Mouse (Mus musculus) mature B cell (primary cell): ENCODE data around the gene A430078G23Rik.
"Not testable (repeated sequence)": the region's sequence is repeated elsewhere in the genome, so short reads cannot be mapped to it uniquely, and the experiment has no call there.

Experiments
- in situ Hi-C: fragments of 300-500 bp; cut with MboI; formaldehyde crosslinking; loops from 2 replicates; pipeline ENCODE4 v1.14.3; 2019

A430078G23Rik gene

DNA sequence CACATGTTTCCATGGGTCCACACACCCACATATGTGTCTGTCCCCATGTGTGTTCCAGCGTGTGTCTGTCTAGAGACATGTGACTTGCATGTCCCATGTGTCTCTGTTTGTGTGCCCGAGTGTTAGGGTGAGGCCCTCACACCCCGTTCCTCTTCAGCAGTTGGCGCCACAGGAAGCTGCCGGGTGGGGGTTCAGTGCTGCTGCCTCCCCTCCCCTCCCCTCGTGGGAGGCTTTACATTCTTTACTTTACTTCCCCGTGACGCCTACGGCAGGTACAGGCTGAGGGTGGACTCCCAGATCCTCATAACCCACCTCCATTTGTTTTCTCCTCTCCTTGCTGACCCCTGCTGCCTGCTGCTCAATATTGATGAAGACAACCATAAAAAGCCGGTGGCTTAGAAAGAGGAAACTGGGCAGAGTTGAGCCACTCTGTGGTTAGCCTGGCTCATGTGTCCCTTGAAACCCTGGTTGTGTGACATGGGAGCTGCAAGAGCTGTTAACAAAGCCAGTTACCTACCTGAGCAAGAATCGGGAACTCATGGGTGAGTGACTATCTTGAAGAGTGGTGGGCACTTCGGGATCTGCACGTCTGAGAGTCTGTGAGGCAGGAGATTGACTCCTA is at the start of gene A430078G23Rik:
Gene A430078G23Rik, plus strand, starts transcription at position 227 of the 622 bp plus-strand sequence.
- in situ Hi-C loops: no loop called here

DNA sequence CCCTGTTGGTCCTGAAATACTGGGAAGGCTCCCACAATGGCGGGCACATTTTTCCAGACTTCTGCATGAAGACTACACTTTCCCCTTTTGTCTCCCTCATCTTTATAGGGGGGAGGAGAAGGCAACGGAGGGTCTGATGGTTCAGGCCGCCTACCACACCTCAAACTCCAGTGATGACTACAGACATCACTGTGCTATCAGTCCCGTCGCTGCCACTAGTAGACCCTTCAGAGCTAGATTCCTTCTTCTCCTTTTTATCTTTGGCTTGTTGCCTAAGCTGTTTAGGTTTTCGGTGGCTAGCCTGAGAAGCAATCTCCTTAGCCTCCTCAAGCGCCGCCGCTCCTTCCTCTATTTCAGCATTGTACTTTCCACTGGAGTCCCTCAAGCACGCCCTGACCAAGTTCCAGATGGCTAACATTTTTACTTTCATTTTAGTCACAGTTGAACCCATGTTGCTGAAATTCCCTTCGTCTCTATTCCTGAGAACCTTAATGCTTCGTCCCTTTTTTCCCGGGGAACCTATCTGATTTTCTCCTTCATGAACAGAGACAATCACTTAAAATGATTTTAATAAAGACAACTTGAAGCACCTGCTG is 44.9 kb upstream of the A430078G23Rik start:
- in situ Hi-C loops: not testable (repeated sequence)

DNA sequence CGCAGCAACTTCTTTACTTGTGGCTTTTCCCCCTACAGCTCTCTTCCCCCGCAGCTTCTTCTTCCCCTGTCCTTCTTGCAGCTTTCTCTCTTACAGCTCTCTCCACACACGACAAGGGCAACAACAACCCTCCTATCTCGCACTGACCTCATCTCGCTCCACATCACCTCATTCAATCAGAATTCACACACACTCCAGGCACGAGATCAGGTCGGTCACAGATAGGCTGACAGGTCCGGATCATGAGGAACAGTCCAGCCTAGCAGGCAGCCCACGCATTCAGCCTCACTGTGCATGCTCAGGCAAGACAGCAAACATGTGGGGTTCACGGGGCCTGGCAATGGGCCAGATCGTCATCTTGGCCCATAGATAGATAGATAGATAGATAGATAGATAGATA is 43.6 kb upstream of the A430078G23Rik start:
- in situ Hi-C loops: no loop called here

DNA sequence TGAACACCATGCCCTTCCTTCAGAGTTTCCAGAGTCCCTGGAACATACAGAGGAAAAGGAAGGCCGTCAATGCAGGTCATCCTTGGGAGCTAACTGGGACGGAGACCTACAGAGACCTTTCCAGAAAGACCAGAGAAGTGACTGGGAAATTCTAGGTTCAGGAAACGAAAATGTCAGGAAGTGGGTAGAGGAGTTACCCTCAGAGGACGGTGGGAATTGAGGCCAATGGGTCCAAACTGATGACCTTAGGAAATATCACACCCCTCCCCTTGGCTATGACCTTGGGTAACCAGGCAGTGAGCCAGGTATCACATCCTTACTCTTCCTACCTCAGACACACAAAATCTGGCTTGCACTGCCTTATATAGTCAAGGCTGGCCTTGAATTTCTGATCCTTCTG is 41.7 kb upstream of the A430078G23Rik start:
- in situ Hi-C loops: no loop called here

DNA sequence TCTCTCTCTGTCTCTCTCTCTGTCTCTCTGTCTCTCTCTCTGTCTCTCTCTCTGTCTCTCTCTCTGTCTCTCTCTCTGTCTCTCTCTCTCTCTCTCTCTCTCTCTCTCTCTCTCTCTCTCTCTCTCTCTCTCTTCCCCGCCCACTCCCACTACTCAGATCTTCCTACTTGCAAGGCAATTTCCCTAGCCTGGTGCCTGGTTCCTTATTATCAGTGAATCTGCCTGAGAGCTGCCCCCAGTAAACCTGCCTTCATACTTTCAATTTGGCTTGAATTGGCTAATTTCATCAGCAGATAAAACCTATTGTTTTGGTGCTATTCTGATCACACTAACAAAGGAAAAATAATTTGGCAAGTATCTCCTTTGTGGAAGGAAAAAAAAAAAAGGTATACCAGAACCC is 39.8 kb upstream of the A430078G23Rik start:
- in situ Hi-C loops: not testable (repeated sequence)

DNA sequence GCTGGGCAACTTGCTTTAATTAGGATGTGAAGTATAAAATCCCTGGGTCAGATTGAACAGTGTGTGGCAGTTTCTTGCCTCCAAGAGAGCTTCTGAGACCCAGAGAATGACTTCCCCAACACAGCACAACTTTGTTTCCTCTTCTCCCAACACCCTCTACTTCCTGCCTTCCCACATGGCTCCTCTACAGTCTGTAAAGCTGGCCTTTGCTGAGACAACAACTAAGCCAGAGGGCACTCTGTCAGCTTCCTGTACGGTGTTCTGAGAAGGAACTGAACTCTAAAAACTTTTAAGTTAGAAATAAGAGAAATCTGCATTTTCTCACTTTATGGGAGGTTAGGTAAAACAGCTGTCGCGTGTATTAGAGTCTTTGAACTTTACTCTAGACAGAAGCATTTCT is 39.4 kb upstream of the A430078G23Rik start:
- in situ Hi-C loops: no loop called here

DNA sequence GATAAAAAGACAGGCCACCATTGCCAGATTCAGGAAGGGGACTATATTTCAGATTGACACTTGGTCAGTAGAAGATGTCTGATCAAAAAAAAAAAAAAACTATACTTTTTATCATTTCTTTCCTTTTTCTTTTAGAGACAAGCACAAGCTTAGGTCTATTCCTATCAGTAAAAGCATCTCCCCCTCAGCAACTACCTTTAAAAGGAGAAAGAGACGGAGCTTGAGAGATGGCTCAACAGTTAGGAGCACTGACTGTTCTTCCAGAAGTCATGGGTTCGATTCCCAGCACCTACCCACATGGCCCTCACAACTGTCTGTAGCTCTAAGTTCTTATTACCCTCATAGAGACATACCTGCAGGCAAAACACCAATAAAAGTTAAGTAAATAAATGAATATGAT is 38.9 kb upstream of the A430078G23Rik start:
- in situ Hi-C loops: no loop called here

DNA sequence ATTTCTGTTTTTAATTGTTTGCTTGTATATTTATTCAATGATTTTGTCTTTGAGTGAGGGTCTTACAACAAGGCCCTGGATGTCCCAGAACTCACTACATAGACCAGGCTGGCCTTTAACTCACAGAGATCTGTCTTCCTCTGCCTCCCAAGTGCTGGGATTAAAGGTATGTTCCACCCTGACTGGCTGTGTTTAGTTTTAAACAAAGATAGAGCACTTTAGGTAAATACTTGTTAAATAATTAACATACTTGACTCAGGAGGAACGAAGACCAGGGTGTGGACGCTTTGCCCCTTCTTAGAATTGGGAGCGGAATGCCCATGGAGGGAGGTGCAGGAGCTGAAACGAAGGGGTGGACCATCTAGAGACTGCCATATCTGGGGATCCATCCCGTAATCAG is 36.6 kb upstream of the A430078G23Rik start:
- in situ Hi-C loops: no loop called here

DNA sequence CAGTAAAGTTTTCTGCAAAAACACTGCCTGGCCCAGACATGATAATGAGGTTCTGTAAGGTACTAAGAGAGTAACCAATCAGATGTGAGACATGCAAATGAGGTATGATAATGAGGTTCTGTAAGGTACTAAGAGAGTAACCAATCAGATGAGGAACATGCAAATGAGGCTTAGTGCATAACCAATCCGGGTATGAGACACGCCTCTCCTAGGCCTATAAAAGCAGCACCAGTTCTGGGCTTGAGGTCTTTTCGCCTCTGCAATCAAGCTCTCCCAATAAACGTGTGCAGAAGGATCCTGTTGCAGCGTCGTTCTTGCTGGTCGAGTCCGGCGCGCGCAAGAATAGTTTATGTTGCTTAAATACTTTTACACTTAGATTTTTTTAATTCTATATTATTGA is 33.9 kb upstream of the A430078G23Rik start:
- in situ Hi-C loops: not testable (repeated sequence)

DNA sequence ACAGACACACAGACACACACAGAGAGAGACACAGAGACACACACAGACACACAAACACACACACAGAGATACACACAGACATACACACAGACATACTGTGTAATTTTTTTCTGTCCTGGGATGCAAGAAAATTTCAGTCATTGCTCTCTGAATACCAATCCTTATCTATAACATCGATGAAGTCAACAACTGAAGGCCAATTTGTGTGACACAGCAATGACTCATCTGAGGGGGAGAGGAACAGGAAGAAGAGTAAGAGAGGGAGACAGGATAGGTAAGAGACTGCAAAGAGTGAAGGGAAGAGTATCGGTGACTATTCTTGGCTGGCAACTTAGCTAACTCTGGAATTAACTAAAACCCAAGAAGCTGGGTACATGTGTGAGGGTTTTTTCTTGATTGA is 29.0 kb upstream of the A430078G23Rik start:
- in situ Hi-C loops: no loop called here

DNA sequence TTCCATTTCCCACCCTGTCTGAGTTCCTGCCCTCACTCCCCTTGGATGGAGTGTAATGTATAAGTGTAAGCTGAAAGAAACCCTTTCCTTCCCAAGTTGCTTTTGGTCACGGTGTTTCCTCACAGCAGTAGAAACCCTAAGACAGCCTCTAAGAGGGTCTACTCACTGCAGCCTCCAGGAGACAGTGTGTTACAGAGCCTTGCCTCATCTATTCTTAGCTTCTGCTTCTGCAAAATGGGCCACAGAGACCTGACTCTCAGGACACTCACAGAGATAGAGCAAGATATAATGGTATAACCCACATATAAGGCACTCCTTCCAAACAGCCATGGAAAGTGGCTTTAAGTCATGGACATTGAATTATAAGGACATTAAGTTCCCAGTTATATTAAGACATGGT is 26.2 kb upstream of the A430078G23Rik start:
- in situ Hi-C loops: no loop called here

DNA sequence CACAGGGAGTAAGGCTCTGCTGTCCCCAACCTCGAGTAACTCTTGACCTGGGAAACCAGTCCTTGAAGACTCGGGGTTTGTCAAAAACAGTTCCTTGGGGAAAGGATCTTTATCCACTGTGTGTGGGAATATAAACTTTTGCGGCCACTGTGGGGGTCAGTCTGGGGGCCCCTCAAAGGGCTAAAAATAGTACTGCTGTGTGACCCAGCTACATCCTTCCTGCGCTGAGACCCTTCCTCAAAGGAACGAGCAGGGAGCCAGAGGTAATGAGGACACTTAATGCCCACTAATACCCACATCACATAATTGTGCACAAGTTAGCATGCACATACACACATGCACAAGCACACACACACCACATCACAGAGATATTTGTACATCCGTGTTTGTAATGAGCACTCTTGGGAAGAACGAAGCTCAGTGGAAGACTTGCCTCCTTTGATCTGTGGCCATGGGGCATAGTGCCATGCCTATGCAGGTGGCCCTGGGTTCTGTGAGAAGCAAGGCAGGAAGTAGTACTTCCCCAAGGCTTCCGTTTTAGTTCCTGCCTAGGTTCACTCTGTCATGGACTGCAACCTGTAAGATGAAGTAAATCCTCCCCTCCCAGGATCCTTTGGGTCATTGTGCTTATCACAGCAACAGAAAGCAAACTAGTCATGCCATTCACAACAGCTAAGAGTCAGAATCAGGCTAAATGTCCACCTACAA is 25.5 kb upstream of the A430078G23Rik start:
- in situ Hi-C loops: no loop called here

DNA sequence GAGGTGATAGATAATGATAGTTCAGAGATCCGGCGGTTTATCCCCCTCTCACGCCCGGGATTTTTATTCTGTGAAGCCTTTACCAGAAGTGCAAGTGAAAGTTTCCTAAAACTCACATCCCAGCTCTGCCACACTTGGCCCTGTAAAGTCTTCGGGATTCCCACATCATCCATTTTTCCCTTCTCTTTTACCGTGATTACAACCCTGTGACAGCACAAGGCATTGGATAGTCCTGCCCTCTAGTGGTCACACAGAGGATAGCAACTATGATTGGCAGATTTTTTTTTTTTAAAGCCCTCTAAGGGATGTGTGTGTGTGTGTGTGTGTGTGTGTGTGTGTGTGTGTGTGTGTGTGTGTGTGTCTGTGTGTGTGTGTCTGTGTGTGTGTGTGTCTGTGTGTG is 22.6 kb upstream of the A430078G23Rik start:
- in situ Hi-C loops: loop anchor here (10.0 kb wide), 1 partner anchor 146 kb away; no protein-coding TSS in a partner anchor

DNA sequence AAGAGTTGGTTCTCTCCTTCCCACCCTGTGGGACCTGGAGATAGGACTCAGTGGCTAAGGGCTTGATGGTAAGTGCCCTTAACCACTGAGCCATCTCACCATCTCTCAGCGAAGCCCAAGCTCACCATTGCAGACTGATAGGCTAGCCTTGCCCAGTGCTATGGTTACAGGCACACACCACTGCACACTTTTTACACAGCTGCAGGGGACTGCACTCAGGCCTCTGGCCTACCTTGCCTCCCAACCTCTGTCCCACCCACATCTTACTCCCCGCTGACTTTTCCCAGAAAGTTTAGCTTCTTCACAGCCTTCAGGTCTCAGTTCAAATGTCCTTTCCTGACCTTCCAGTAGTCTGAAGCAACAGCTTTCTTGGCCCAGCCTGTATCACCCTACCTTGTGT is 21.5 kb upstream of the A430078G23Rik start:
- in situ Hi-C loops: loop anchor here (10.0 kb wide), 1 partner anchor 147 kb away; no protein-coding TSS in a partner anchor

DNA sequence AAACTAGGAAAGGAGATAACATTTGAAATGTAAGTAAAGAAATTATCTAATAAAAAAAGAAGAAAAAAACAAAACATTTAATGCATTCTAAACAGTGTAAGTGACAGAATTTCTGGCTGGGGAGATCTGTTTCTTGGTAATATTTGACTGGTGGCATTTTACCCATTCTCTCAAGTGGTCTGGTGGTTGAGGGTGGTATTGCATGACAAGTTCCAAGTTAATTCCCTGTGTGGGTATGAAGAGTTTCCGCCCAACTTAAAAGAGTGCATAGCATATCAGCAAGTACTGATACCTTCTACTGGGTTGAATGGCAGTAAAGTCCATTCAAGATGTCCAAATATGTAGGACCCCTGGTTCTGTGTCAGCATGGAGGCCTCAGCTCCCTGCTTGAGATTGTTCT is 17.3 kb upstream of the A430078G23Rik start:
- in situ Hi-C loops: loop anchor here (10.0 kb wide), 1 partner anchor 151 kb away; no protein-coding TSS in a partner anchor

DNA sequence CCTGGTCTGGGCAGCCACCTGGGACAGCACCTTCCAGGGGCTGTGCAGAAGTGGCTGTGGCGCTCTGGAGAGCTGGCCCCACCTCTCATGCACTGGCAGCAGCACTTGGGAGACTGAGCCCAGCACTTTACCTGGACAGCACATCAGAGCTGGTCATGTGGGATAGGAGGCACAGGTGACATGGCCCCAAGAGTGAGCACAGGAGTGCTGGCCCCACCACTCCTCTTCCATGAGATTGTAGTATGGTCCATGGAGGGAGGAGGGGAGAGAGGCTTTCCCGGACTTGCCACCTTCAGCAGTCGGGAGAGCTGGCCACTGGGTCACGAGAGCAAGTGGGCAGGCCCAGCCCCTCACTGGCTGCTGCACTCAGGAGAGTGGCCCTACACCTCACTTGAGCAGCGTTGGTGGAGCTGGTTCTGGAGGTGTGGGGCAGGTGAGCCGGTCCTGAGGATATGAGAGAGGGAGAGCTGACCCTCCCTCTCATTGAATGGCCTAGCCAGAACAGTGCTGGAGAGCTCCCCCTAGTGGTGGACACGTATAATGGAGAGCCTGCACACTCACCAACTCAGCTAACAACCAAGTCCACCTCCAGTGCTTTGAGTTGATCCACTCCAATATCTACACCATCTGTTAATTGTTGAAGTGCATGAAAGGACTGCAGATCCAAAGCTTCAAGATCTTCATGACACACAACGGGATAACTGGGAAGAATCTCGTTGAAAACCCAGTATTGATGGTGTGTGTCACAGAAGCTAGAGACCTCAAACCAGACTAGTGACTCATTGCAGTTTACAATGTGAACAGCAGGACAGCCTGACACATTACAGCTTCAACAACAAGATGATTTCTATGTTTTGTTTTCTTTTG is 16.3 kb upstream of the A430078G23Rik start:
- in situ Hi-C loops: loop anchor here (10.0 kb wide), 1 partner anchor 152 kb away; no protein-coding TSS in a partner anchor

DNA sequence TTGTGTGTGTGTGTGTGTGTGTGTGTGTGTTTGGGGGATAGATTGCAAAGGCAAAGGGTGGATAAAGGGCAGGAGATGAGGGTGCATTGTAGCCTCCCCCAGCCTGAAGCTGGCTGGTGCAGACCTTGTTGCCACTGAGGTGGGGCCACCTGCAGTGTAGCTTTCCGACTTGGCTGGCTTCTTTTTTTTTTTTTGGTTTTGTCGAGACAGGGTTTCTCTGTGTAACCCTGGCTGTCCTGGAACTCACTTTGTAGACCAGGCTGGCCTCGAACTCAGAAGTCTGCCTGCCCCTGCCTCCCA is 15.7 kb upstream of the A430078G23Rik start:
- in situ Hi-C loops: loop anchor here (10.0 kb wide), 1 partner anchor 153 kb away; no protein-coding TSS in a partner anchor

DNA sequence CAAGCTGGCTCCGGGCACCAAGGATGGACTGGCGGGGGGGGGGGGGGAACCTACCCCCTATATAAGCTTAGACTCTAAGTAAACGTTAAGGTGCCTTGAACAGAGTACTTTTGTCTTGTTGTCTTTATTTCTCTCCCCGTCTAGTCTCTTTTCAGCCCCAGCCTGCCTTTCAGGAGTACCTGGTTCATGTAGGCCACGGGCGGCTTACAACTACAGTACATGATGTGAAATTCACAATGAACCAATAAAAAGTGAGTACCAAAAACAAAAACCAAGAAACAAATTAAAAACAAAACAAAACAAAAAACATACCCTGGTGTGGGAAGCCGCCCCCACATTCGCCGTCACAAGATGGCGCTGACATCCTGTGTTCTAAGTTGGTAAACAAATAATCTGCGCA is 15.2 kb upstream of the A430078G23Rik start:
- in situ Hi-C loops: loop anchor here (10.0 kb wide), 1 partner anchor 153 kb away; no protein-coding TSS in a partner anchor

DNA sequence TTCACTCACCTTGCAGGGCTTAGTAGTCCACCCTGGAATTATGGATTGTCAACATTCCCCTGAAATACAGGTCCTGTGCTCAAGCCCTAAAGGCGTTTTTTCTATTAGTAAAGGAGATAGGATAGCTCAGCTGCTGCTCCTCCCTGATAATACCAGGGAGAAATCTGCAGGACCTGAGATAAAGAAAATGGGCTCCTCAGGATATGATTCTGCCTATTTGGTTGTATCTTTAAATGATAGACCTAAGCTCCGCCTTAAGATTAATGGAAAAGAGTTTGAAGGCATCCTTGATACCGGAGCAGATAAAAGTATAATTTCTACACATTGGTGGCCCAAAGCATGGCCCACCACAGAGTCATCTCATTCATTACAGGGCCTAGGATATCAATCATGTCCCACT is 12.5 kb upstream of the A430078G23Rik start:
- in situ Hi-C loops: not testable (repeated sequence)

DNA sequence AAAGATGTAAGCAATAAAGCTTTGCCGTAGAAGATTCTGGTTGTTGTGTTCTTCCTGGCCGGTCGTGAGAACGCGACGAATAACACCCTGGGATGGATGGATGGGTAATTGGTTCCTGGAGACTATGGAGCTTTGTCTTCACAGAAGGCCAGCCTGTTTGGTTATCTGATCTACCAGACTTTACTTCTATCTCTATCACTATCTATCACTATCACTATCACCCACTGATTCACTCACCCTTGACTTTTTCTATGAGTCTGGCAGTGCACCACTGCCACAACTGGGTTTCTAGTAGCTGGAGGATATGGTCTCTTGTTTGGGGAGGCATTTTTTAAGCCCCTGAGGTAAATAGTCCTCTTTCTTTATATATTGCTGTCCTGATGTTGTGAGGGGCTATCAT is 7.9 kb upstream of the A430078G23Rik start:
- in situ Hi-C loops: no loop called here

DNA sequence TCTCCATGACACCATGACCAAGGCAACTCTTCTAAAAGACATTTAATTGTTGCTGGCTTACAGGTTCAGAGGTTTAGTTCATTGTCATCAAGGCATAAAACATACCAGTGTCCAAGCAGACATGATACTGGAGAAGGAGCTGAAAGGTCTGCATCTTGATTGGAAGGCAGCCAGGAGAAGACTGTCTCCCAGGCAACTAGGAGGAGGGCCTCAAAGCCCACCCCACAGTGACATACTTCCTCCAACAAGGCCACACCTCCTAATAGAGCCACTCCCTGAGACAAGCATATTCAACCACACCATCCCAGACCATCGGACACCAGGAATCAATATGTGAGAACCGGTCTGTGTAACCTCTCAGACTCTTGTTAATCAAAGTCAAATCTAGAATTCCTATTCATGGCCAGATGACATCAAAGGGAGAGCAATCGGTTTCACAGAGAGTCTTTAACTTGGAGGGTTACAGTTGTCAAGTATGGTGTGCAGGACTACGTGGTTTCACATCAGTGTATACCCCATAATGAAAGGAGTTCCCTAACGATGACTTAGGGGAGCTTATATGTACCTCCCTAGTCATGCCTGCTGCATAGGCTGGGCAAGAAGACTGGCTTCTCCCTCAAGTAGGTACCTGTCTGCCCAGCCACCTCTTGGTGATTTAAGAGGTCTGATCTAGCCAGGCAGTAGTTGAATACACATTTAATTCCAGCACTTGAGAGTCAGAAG is 6.4 kb upstream of the A430078G23Rik start:
- in situ Hi-C loops: no loop called here
